Mouse (Mus musculus) forebrain, embryonic 14.5 days (tissue): ENCODE data around the gene Baiap2l1. TPM values are rescaled to one million over a fixed set of nuclear protein-coding genes. Genes with fewer than 3 reads are reported as not detected.

ENCODE experiments used
- ATAC-seq: fragments of 200-750 bp; cut with Nextera tagmentation; 2 replicates; pipeline ENCODE4 v1.8.0; 2017; ENCODE audit warnings: mild to moderate bottlenecking, moderate library complexity
- DNase-seq: peaks from one replicate; pipeline ENCODE4 v3.0.0-alpha.2; 2015; ENCODE audit warnings: low spot score
- H3K27ac ChIP-seq: fragments of 300-500 bp; sonication (generic); 2 replicates; pipeline ENCODE4 v1.5.1; 2014; ENCODE audit warnings: low read depth, mild to moderate bottlenecking, control low read depth, low read length, moderate library complexity
- H3K27me3 ChIP-seq: fragments of 300-500 bp; sonication (generic); replicated peaks from 2 replicates; pipeline ENCODE4 v1.6.1; 2014; ENCODE audit warnings: low read length, control low read depth, mixed read lengths; ENCODE audit not compliant: control insufficient read depth, insufficient read depth
- H3K36me3 ChIP-seq: fragments of 300-500 bp; sonication (generic); 2 replicates; pipeline ENCODE4 v1.6.1; 2014; ENCODE audit warnings: low read length, control low read depth; ENCODE audit not compliant: control insufficient read depth, insufficient read depth
- H3K4me1 ChIP-seq: fragments of 300-500 bp; sonication (generic); 2 replicates; pipeline ENCODE4 v1.6.1; 2014; ENCODE audit warnings: antibody characterized with exemption, low read length, control low read depth; ENCODE audit not compliant: control insufficient read depth, insufficient read depth
- H3K4me2 ChIP-seq: fragments of 300-500 bp; sonication (generic); 2 replicates; pipeline ENCODE4 v1.6.1; 2014; ENCODE audit warnings: mild to moderate bottlenecking, control low read depth, low read length
- H3K4me3 ChIP-seq: fragments of 300-500 bp; sonication (generic); 2 replicates; pipeline ENCODE4 v1.5.1; 2014; ENCODE audit warnings: low read depth, low read length, control low read depth
- H3K9ac ChIP-seq: fragments of 300-500 bp; sonication (generic); 2 replicates; pipeline ENCODE4 v1.6.1; 2014; ENCODE audit warnings: mild to moderate bottlenecking, low read length, control low read depth, moderate library complexity
- H3K9me3 ChIP-seq: fragments of 300-500 bp; sonication (generic); replicated peaks from 2 replicates; pipeline ENCODE4 v1.6.1; 2016; ENCODE audit warnings: low read length, control low read depth, mixed read lengths; ENCODE audit not compliant: control insufficient read depth
- WGBS: fragments of 180-500 bp; shearing (Covaris S2); extraction: QIAGEN DNeasy Blood & Tissue Kit; methylation state at CpG from one replicate; pipeline ENCODE4 v1.1.7; 2014; 5-methylcytosine and 5-hydroxymethylcytosine counted together
- polyA plus RNA-seq: library from polyadenylated mRNA; unstranded; fragments of >200 nt; fragmentation: Nextera tagmentation; extraction: Ambion mirVana; gene quantifications from 2 replicates; pipeline ENCODE4 v1.2.1, GENCODE M21; 2014

Baiap2l1 gene
- polyA plus RNA-seq, 1 experiment from 2014 or later, result 0.81 TPM

DNA sequence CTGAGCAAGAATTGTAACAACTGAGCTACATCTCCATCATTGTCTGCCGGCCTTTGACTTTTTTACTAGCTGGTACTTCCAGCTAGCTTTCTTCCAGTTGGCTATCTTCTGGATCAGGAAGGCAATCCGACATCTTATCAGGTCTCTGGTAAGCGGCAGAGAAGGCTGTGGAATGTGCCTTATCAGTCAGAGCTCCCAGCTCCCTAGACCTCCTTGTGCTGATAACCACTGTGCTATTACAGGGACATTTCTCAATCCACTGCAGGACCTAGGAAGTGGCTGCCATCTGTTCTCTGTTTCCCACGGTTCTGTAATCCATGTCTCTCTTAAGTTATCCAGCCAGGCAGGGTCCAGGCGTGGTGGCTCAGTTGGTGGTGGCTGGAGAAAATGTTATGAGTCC lies 86.1 kb downstream of the Baiap2l1 start:
- Histone ChIP-seq H3K9me3 (no peaks in the 10 kb centered on the region), H3K27ac (no peak overlapping the region), H3K36me3 (peaks cover 17% of the 10 kb centered on the region), H3K4me2 (no peak overlapping the region), H3K4me1 (no peaks in the 10 kb centered on the region; the same call in 1 of the 2 replicates), H3K4me3 (no peak overlapping the region), H3K9ac (no peak overlapping the region), H3K27me3 (no peaks in the 10 kb centered on the region)
- ATAC-seq (no peak), DNase-seq (no peak)
- WGBS, result 80% methylated on average over 5 of the region's 5 CpGs

DNA sequence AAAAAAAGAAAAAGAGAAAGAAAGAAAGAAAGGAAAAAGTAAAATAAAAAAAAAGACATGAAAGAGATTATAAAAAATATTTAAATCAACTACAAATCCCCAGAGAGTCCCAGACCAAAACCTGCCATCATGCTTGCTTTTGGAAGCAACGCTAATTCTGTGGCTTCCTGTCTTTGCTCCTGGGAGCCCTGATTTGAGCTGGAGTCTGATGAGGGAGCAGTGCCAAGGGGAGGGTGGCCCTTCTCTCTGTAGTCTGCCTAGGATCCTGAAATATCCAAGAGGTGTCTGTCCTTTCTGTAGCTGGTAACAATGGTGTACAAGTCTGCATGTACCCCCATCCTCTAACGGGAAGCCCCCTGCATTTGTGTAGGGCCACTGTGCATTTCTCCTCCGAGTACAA lies 86.8 kb downstream of the Baiap2l1 start:
- no peak overlapping the region for H3K4me2 ChIP-seq
- H3K36me3 ChIP-seq, result peaks cover 23% of the 10 kb centered on the region
- H3K27me3 ChIP-seq, result no peaks in the 10 kb centered on the region
- 86% methylated on average over 3 of the region's 3 CpGs for WGBS
- no peak for ATAC-seq
- no peak overlapping the region for H3K9ac ChIP-seq
- no peaks in the 10 kb centered on the region for H3K9me3 ChIP-seq
- no peak overlapping the region for H3K4me3 ChIP-seq
- H3K27ac ChIP-seq, result no peak overlapping the region
- no peaks in the 10 kb centered on the region; the same call in 1 of the 2 replicates for H3K4me1 ChIP-seq
- no peak for DNase-seq

DNA sequence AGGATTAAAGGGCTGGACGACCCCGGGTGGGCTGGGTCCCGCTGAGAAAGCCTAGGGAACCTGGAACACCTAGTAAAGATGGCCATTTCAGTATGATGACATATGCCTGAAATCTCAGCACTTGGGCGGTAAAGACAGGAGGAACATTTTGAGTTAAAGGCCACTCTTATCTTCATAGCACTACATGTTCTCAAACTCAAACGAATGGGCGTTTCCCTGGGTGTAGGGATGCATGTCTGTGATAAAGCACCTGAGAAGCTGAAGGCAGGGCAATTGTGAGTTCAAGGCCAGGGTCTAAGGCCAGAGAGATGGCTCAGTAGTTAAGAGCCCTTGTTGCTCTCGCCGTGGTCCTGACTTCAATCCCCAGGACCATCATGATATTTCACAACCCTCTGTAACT lies 87.5 kb downstream of the Baiap2l1 start:
- H3K27ac ChIP-seq, result no peak overlapping the region
- no peak for DNase-seq
- H3K9ac ChIP-seq, result no peak overlapping the region
- H3K4me2 ChIP-seq, result no peak overlapping the region
- WGBS, result 94% methylated on average over 8 of the region's 8 CpGs
- H3K27me3 ChIP-seq, result no peaks in the 10 kb centered on the region
- H3K4me1 ChIP-seq, result no peaks in the 10 kb centered on the region; the same call in 1 of the 2 replicates
- H3K4me3 ChIP-seq, result no peak overlapping the region
- no peaks in the 10 kb centered on the region for H3K9me3 ChIP-seq
- ATAC-seq, result no peak
- peaks cover 28% of the 10 kb centered on the region for H3K36me3 ChIP-seq

DNA sequence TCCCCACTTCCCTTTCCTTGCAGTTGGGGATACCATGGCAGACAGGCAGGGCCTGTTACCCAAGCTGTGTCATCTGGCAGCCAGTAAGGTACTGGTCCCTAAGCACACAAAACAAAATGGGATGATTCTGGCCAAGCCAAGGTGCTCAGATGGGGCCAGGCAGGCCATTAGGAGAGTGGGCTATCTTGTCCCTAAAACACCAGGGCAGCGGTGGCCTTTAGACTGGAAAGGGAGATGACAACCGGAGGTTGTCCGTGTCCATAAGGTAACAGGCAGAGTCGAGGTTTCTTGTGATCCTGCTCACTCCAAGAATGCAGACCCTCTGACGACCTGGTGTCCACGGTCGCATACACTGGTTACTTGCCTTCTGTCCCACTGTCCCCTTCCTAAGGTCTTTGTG lies 88.0 kb downstream of the Baiap2l1 start:
- Histone ChIP-seq H3K9ac (no peak overlapping the region), H3K27me3 (no peaks in the 10 kb centered on the region), H3K9me3 (no peaks in the 10 kb centered on the region), H3K36me3 (peaks cover 32% of the 10 kb centered on the region), H3K4me3 (no peak overlapping the region), H3K4me2 (no peak overlapping the region), H3K4me1 (no peaks in the 10 kb centered on the region; the same call in 1 of the 2 replicates), H3K27ac (no peak overlapping the region)
- DNase-seq (no peak), ATAC-seq (no peak)
- 94% methylated on average over 7 of the region's 7 CpGs for WGBS

DNA sequence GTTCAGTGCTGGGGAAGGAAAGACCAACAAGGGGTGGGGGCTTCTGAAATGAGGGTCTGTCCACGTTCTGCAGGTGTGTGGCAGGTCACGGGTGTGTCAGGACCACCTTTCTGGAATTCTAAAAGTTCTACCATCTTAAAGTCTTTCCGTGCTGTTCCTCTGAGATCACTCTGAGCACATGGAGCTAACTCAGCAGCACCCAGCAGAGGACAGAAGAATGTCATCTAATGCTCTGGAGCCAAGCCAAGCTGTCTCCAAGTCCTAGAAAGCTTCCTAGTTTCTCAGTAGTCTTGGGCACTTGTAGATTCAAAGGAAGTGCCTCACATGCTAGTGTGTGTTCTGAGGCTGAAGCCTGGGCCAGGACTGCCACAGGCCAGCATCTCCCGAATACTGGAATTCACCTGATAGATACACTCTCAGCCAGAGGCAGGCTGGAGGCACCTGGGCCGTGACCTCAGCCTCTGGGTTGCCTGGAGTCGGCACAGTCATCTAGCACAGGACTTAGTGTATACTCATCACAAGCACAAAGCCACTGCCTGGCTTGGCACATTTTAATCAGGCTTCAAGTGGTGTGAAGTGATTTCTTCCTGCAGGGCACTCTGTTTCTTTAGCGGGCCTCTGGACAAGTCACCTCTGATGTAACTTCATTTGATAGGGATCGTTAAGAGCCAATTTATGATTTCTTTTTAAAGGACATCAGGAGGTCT lies 90.2 kb downstream of the Baiap2l1 start:
- peaks cover 45% of the 10 kb centered on the region for H3K36me3 ChIP-seq
- ATAC-seq, result no peak; the same call in 1 of the 2 replicates
- H3K27me3 ChIP-seq, result no peaks in the 10 kb centered on the region
- H3K4me3 ChIP-seq, result no peak overlapping the region
- WGBS, result 77% methylated on average over 8 of the region's 8 CpGs
- no peak overlapping the region for H3K4me2 ChIP-seq
- no peak overlapping the region for H3K9ac ChIP-seq
- H3K27ac ChIP-seq, result no peak overlapping the region
- H3K4me1 ChIP-seq, result no peaks in the 10 kb centered on the region
- H3K9me3 ChIP-seq, result no peaks in the 10 kb centered on the region
- DNase-seq, result no peak

DNA sequence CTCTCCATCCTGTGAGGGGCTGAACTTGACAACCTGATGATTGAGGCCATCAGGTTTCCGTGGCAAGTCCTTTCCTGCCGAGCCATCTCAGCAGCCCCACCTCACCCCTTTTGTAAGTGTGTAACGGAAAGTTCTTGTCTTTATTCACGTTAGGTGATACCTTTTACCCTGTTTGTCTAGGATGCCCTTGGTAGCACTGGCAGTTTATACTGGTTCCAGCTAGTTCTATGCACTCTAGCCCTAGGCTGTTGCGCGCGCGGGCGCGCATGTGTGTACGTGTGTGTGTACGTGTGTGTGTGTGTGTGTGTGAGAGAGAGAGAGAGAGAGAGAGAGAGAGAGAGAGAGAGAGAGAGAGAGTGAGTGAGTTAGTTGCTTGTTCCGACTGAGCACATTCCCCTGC lies 94.4 kb downstream of the Baiap2l1 start:
- ATAC-seq (no peak), DNase-seq (no peak)
- WGBS, result 86% methylated on average over 13 of the region's 13 CpGs
- Histone ChIP-seq H3K27me3 (no peaks in the 10 kb centered on the region), H3K4me3 (no peak overlapping the region), H3K4me1 (peaks cover 9% of the 10 kb centered on the region), H3K9me3 (no peaks in the 10 kb centered on the region), H3K4me2 (no peak overlapping the region), H3K9ac (no peak overlapping the region), H3K36me3 (peaks cover 70% of the 10 kb centered on the region), H3K27ac (no peak overlapping the region)

DNA sequence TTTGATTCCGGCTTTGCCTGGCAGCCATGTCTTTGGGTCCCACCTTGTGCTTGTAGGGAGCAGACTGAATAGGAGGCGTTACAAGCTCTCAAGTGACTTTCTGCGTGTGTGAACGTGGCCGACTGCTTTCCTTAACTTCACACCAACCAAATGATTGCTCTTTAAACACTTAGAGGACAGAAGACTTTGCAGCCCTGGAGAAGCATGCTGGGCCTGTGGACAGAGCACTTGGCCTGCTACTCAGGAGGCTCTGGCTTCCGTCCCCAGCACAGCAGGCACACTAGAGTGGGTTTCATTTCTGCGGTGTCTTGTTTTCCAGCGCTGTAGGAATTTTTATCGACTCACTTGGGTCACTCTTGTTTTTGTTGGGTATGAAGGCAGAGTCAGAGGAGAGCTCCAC lies 94.8 kb downstream of the Baiap2l1 start:
- Histone ChIP-seq H3K9ac (no peak overlapping the region), H3K9me3 (no peaks in the 10 kb centered on the region), H3K27ac (no peak overlapping the region), H3K4me3 (no peak overlapping the region), H3K4me1 (peaks cover 13% of the 10 kb centered on the region), H3K27me3 (no peaks in the 10 kb centered on the region), H3K36me3 (peaks cover 70% of the 10 kb centered on the region), H3K4me2 (no peak overlapping the region)
- ATAC-seq (no peak), DNase-seq (no peak)
- 85% methylated on average over 9 of the region's 9 CpGs for WGBS

DNA sequence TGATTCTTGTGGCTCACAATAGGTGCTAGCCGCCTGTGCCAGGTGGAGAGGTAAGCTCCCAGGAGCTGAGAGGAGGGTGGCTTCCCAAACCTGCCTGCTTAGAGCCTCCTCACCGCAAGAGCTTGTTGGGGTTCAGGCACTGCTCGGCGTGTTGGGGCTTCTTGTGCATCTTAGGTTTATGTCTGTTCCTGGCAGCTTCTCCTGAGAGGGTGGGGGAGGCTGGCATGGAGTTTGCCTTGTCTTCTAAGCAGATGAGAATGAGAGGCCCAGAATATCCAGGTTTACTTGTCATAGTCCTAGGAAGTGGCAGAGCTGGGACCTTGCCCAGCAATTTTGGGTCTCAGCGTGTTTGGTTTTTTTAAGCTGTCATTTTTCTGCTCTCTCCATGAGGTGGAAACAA lies 96.1 kb downstream of the Baiap2l1 start:
- Histone ChIP-seq H3K4me1 (peaks cover 25% of the 10 kb centered on the region), H3K27me3 (no peaks in the 10 kb centered on the region), H3K9me3 (no peaks in the 10 kb centered on the region), H3K36me3 (peaks cover 61% of the 10 kb centered on the region), H3K4me3 (no peak overlapping the region), H3K9ac (no peak overlapping the region), H3K4me2 (no peak overlapping the region), H3K27ac (no peak overlapping the region)
- 92% methylated on average over 5 of the region's 5 CpGs for WGBS
- DNase-seq, result no peak
- ATAC-seq, result no peak

DNA sequence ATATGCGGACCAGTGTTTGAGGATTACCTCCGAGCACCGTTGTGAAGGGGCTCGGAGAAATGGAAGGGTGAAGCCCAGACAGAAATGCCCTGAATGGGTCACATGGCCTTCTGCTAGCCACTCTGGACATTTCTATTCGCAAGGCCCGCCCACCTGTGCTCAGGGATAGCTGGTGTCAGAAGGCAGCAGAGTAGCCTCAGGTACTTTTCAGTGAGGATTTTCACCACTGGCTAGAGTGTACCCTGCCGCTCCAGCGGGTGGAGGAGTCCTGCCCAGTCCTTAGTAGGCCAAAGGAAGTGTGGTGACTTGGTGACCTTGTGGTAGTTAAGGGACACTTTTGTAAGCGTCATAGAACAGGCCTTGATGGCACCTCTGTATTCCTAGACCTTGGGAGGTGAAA lies 96.6 kb downstream of the Baiap2l1 start:
- H3K9ac ChIP-seq, result no peak overlapping the region
- no peak overlapping the region for H3K4me2 ChIP-seq
- no peak overlapping the region for H3K4me3 ChIP-seq
- H3K27ac ChIP-seq, result no peak overlapping the region
- H3K27me3 ChIP-seq, result no peaks in the 10 kb centered on the region
- ATAC-seq (no peak), DNase-seq (no peak)
- H3K4me1 ChIP-seq, result peaks cover 28% of the 10 kb centered on the region
- no peaks in the 10 kb centered on the region for H3K9me3 ChIP-seq
- H3K36me3 ChIP-seq, result peaks cover 56% of the 10 kb centered on the region
- WGBS, result 88% methylated on average over 9 of the region's 9 CpGs
